Mouse (Mus musculus) heart, embryonic 12.5 days (tissue): Measurements from ENCODE around the gene Gypa. TPM values are rescaled to one million over a fixed set of nuclear protein-coding genes. Genes with fewer than 3 reads are reported as not detected.

Source experiments
- ATAC-seq: fragments of 200-750 bp; cut with Nextera tagmentation; 2 replicates; pipeline ENCODE4 v1.8.0; 2017; ENCODE audit warnings: moderate TSS enrichment, moderate library complexity; ENCODE audit not compliant: insufficient number of reproducible peaks, low FRiP score
- H3K27ac ChIP-seq: fragments of 300-500 bp; sonication (generic); 2 replicates; pipeline ENCODE4 v1.5.1; 2016; ENCODE audit warnings: mild to moderate bottlenecking, moderate library complexity; ENCODE audit not compliant: poor library complexity, severe bottlenecking
- H3K27me3 ChIP-seq: fragments of 300-500 bp; sonication (generic); replicated peaks from 2 replicates; pipeline ENCODE4 v1.6.1; 2016; ENCODE audit warnings: mild to moderate bottlenecking, moderate library complexity
- H3K36me3 ChIP-seq: fragments of 300-500 bp; sonication (generic); 2 replicates; pipeline ENCODE4 v1.6.1; 2016; ENCODE audit warnings: mild to moderate bottlenecking, moderate library complexity
- H3K4me1 ChIP-seq: fragments of 300-500 bp; sonication (generic); replicated peaks from 2 replicates; pipeline ENCODE4 v1.6.1; 2016; ENCODE audit warnings: mild to moderate bottlenecking
- H3K4me2 ChIP-seq: fragments of 300-500 bp; sonication (generic); 2 replicates; pipeline ENCODE4 v1.6.1; 2016; ENCODE audit warnings: mild to moderate bottlenecking, moderate library complexity
- H3K4me3 ChIP-seq: fragments of 300-500 bp; sonication (generic); 2 replicates; pipeline ENCODE4 v1.5.1; 2016; ENCODE audit warnings: mild to moderate bottlenecking
- H3K9ac ChIP-seq: fragments of 300-500 bp; sonication (generic); 2 replicates; pipeline ENCODE4 v1.6.1; 2016; ENCODE audit warnings: mild to moderate bottlenecking, moderate library complexity
- H3K9me3 ChIP-seq: fragments of 300-500 bp; sonication (generic); replicated peaks from 2 replicates; pipeline ENCODE4 v1.6.1; 2016; ENCODE audit warnings: mild to moderate bottlenecking, moderate library complexity
- WGBS: fragments of 180-500 bp; shearing (Covaris S2); methylation state at CpG from one replicate; pipeline ENCODE4 v1.1.7; 2016; 5-methylcytosine and 5-hydroxymethylcytosine counted together
- polyA plus RNA-seq: library from polyadenylated mRNA; unstranded; fragments of >200 nt; fragmentation: Nextera tagmentation; extraction: Ambion mirVana; gene quantifications from 2 replicates; pipeline ENCODE4 v1.2.1, GENCODE M21; 2016

The Gypa gene
- polyA plus RNA-seq = 18.4 and 22.5 TPM in 2 replicates

DNA sequence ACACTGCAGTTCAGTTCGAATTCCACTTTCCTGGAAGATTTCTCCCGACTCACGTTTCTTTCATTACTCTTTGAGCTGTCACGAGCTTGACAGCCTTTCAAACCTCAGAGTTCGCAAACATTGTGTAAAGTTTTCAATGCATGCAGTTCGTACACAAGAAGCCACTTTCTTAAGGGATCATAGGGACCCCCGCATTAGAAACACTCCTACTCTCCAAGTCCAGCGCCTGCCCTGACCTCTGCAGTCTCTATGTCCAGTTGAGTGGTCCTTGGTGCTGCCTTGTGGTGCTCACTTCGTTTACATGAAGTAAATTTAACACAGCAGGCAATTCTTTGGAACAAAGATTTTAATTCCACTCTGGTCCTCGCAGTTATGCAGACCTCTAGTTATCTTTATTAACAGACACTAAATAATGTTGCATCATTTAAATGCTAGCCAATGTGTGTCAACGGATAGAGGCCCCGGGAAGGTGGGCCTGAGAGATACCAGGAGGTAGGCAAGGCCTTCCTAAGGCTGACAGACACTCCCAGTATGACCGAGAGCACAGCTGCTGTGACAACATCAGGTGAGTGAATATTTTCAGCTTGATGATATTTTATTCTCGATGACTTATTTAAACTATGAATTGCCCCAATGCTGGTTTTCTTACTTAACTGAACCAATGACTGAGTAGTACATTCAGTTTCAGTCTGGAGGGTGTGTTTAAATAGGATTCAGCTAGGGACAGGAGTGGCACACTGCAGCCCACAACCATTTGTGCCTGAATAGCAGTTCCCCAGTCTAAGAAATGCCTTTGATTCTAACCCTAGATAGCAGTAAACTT, at the start of gene Gypa:
Gene Gypa (plus strand): TSS at position 259 of the 823 bp plus-strand sequence.
- peak within 1 kb of the TSS; percentile 69 for H3K4me2 ChIP-seq
- H3K9ac ChIP-seq = peak within 1 kb of the TSS; percentile 49
- no peak within 1 kb of the TSS for H3K27ac ChIP-seq
- H3K9me3 ChIP-seq = no peaks in the 10 kb centered on the region
- H3K36me3 ChIP-seq = no peaks in the 10 kb centered on the region
- ATAC-seq = peak; percentile 82
- H3K4me1 ChIP-seq = no peaks in the 10 kb centered on the region
- no peaks in the 10 kb centered on the region for H3K27me3 ChIP-seq
- peak within 1 kb of the TSS; percentile 60 for H3K4me3 ChIP-seq
- WGBS = 33% methylated on average over 14 of the region's 14 CpGs

- no peak overlapping the region for H3K4me3 ChIP-seq
- no peak overlapping the region for H3K9ac ChIP-seq
- H3K4me2 ChIP-seq = no peak overlapping the region
- no peaks in the 10 kb centered on the region for H3K4me1 ChIP-seq
- H3K9me3 ChIP-seq = no peaks in the 10 kb centered on the region
- H3K27me3 ChIP-seq = no peaks in the 10 kb centered on the region
- H3K27ac ChIP-seq = no peak overlapping the region
- ATAC-seq = no peak
- 75% methylated on average over 4 of the region's 4 CpGs for WGBS
- no peaks in the 10 kb centered on the region for H3K36me3 ChIP-seq
Measured at GRCm38 (mm10) chr8:80444534-80445072, 49.0 kb upstream of the Gypa start.

- Histone ChIP-seq H3K4me3 (no peak overlapping the region), H3K27ac (no peak overlapping the region), H3K4me1 (no peaks in the 10 kb centered on the region), H3K9ac (no peak overlapping the region), H3K27me3 (no peaks in the 10 kb centered on the region), H3K9me3 (no peaks in the 10 kb centered on the region), H3K4me2 (no peak overlapping the region), H3K36me3 (no peaks in the 10 kb centered on the region)
- 79% methylated on average over 4 of the region's 4 CpGs for WGBS
- ATAC-seq = no peak
Measured at GRCm38 (mm10) chr8:80447217-80447616, 46.4 kb upstream of the Gypa start.

GRCm38 (mm10) chr8:80451938-80452690, 41.5 kb upstream of the Gypa start:
- Histone ChIP-seq H3K9ac (no peak overlapping the region), H3K9me3 (no peaks in the 10 kb centered on the region), H3K4me1 (no peaks in the 10 kb centered on the region), H3K27me3 (no peaks in the 10 kb centered on the region), H3K27ac (no peak overlapping the region), H3K36me3 (no peaks in the 10 kb centered on the region), H3K4me2 (no peak overlapping the region), H3K4me3 (no peak overlapping the region)
- no peak for ATAC-seq
- WGBS = 65% methylated on average over 19 of the region's 19 CpGs

GRCm38 (mm10) chr8:80463450-80463917, 30.1 kb upstream of the Gypa start:
- Histone ChIP-seq H3K9ac (no peak overlapping the region), H3K4me2 (no peak overlapping the region), H3K4me3 (no peak overlapping the region), H3K4me1 (0 out of 2 replicates have a peak, but pooled peaks cover 2% of the 10 kb centered on the region), H3K27me3 (no peaks in the 10 kb centered on the region), H3K27ac (no peak overlapping the region), H3K36me3 (no peaks in the 10 kb centered on the region), H3K9me3 (no peaks in the 10 kb centered on the region)
- WGBS = 40% methylated on average over 4 of the region's 4 CpGs
- no peak for ATAC-seq

GRCm38 (mm10) chr8:80474971-80475370, 18.6 kb upstream of the Gypa start:
- Histone ChIP-seq H3K4me3 (no peak overlapping the region), H3K4me2 (no peak overlapping the region), H3K36me3 (no peaks in the 10 kb centered on the region), H3K4me1 (no peaks in the 10 kb centered on the region), H3K27ac (no peak overlapping the region), H3K27me3 (no peaks in the 10 kb centered on the region), H3K9ac (no peak overlapping the region), H3K9me3 (peaks cover 3% of the 10 kb centered on the region; the same call in 1 of the 2 replicates)
- 32% methylated on average over 7 of the region's 7 CpGs for WGBS
- no peak for ATAC-seq

- no peaks in the 10 kb centered on the region for H3K27me3 ChIP-seq
- no peaks in the 10 kb centered on the region for H3K9me3 ChIP-seq
- ATAC-seq = no peak
- no peak overlapping the region for H3K4me2 ChIP-seq
- no peak overlapping the region for H3K9ac ChIP-seq
- WGBS = 72% methylated on average over 5 of the region's 5 CpGs
- H3K4me3 ChIP-seq = no peak overlapping the region
- no peak overlapping the region for H3K27ac ChIP-seq
- H3K36me3 ChIP-seq = no peaks in the 10 kb centered on the region
- H3K4me1 ChIP-seq = no peaks in the 10 kb centered on the region
Measured at GRCm38 (mm10) chr8:80478156-80478555, 15.4 kb upstream of the Gypa start.

GRCm38 (mm10) chr8:80479129-80479528, 14.5 kb upstream of the Gypa start:
- Histone ChIP-seq H3K27ac (no peak overlapping the region), H3K4me1 (no peaks in the 10 kb centered on the region), H3K9me3 (no peaks in the 10 kb centered on the region), H3K9ac (no peak overlapping the region), H3K27me3 (no peaks in the 10 kb centered on the region), H3K4me2 (no peak overlapping the region), H3K4me3 (no peak overlapping the region), H3K36me3 (no peaks in the 10 kb centered on the region)
- no peak for ATAC-seq
- WGBS = 12% methylated on average over 1 of the region's 1 CpGs

GRCm38 (mm10) chr8:80482173-80482572, 11.4 kb upstream of the Gypa start:
- Histone ChIP-seq H3K9me3 (no peaks in the 10 kb centered on the region), H3K27me3 (no peaks in the 10 kb centered on the region), H3K4me2 (no peak overlapping the region), H3K4me1 (no peaks in the 10 kb centered on the region), H3K9ac (no peak overlapping the region), H3K4me3 (no peak overlapping the region), H3K27ac (no peak overlapping the region), H3K36me3 (no peaks in the 10 kb centered on the region)
- no peak for ATAC-seq
- WGBS = 61% methylated on average over 6 of the region's 6 CpGs

DNA sequence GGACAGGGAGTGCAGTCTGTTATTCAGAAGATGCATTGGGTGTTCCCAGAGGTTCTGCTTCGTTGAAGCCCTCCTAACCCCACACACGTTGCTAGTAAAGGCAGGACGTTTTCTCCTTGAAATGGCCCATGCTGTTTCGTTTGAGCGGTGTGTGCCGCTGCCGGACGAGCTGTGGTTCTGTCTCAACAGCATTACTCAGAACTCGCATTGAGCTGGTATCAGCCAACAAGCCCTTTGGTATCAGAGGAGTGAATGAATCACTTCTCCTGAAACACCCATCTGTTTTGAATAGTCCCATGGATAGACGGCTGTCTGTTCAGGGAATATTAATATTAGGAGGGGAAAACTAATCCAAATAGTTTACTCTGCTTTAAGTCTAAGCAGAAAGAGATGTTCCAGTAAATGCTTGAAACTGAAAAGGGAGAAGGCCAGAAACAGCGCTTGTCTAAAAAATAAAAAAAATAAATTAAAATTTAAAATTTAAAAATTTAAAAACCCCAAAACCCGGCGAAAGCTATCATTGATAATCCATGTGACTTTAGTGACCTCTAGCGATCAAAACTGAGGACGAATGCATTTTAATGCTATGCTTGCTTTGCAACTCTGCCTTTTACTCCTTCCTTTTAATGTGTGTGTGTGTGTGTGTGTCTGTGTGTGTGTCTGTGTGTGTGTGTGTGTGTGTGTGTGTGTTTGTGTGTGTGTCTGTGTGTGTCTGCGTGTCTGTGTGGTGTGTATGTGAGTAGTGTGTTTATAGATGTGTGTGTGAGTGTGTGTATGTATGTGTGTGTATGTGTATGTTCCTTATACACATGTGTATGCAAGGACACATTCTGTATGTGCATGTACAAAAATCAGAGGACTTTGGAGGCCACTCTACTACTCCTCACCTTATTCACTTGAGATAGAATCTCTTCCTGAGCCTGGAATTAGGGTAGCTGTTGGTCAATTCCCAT, 10.5 kb upstream of the Gypa start:
- Histone ChIP-seq H3K4me2 (peak overlapping the region; percentile 51), H3K27ac (no peak overlapping the region), H3K27me3 (no peaks in the 10 kb centered on the region), H3K9ac (no peak overlapping the region), H3K4me3 (no peak overlapping the region), H3K4me1 (no peaks in the 10 kb centered on the region), H3K9me3 (no peaks in the 10 kb centered on the region), H3K36me3 (no peaks in the 10 kb centered on the region)
- 38% methylated on average over 16 of the region's 16 CpGs for WGBS
- no peak for ATAC-seq
